8 mouse cellular contexts compared by ENCODE assay signal in the genomic region with DNA sequence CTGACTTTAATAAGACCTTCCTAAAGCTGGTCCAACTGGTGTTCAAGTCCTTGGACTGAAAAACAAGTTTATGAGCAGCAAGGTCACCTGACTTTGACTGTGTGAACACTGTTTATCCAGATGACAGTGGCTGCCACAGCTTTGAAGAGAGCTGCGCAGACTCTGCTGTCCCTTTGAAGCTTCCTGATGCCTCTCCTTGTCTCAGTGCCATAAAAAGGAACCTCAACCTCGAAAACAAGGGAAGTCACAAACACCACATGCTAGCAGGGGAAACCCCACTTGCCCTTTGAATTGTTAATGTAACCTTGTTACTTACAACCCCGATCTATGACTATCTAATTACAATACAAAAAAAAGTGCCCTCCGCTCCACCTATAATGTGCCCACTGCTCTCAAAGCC. TPM values are rescaled to one million over a fixed set of nuclear protein-coding genes. Genes with fewer than 3 reads are reported as not detected.
DNase-seq lines count a peak whose midpoint lies in the region; ATAC-seq and TF ChIP-seq lines count a peak whose summit lies in the region.

No protein-coding gene starts in this region.

- H3K4me1 ChIP-seq in lung, embryonic 14.5 days (ENCODE audit: insufficient read depth) = 0 out of 2 replicates have a peak, but pooled peaks cover 5% of the 10 kb centered on the region
- peaks cover 77% of the 10 kb centered on the region for H3K4me1 ChIP-seq in erythroblast, embryonic 14.5 days (ENCODE audit: control insufficient read depth)
- H3K4me1 ChIP-seq in limb, embryonic 13.5 days = peaks cover 16% of the 10 kb centered on the region
- peaks cover 10% of the 10 kb centered on the region for H3K4me1 ChIP-seq in neural tube, embryonic 14.5 days (ENCODE audit: control insufficient read depth, insufficient read depth, low read length)

- H3K9me3 ChIP-seq in lung, embryonic 14.5 days (ENCODE audit: low read depth, low read length) = no peaks in the 10 kb centered on the region
- peaks cover 10% of the 10 kb centered on the region for H3K9me3 ChIP-seq in erythroblast, embryonic 14.5 days (ENCODE audit: control insufficient read depth, low read length)
- H3K9me3 ChIP-seq in limb, embryonic 13.5 days = no peaks in the 10 kb centered on the region
- no peaks in the 10 kb centered on the region for H3K9me3 ChIP-seq in neural tube, embryonic 14.5 days (ENCODE audit: control insufficient read depth, low read length)

- peak overlapping the region; percentile 95 for H3K4me2 ChIP-seq in lung, embryonic 14.5 days
- H3K4me2 ChIP-seq in limb, embryonic 13.5 days (replicated peaks) = peak overlapping the region; percentile 96
- peak overlapping the region; percentile 96 for H3K4me2 ChIP-seq in neural tube, embryonic 14.5 days (ENCODE audit: low read depth, low read length)

- ATAC-seq in lung, embryonic 14.5 days (ENCODE audit: insufficient read depth) = no peak
- no peak for ATAC-seq in limb, embryonic 13.5 days (ENCODE audit: low FRiP score, low read depth)
- no peak for ATAC-seq in neural tube, embryonic 14.5 days (ENCODE audit: low read depth)
- ATAC-seq in cerebellum, adult (ENCODE audit: insufficient number of reproducible peaks, low FRiP score, low TSS enrichment) = no peak

- peaks cover 46% of the 10 kb centered on the region for H3K36me3 ChIP-seq in lung, embryonic 14.5 days (ENCODE audit: insufficient read depth)
- peaks cover 82% of the 10 kb centered on the region for H3K36me3 ChIP-seq in erythroblast, embryonic 14.5 days (ENCODE audit: control insufficient read depth)
- peaks cover 44% of the 10 kb centered on the region for H3K36me3 ChIP-seq in limb, embryonic 13.5 days
- H3K36me3 ChIP-seq in neural tube, embryonic 14.5 days (ENCODE audit: control insufficient read depth, insufficient read depth, low read length) = peaks cover 15% of the 10 kb centered on the region; the same call in 1 of the 2 replicates

- 81% methylated on average over 4 of the region's 4 CpGs for WGBS in lung, embryonic 14.5 days
- WGBS in limb, embryonic 13.5 days = 66% methylated on average over 4 of the region's 4 CpGs
- WGBS in neural tube, embryonic 14.5 days = 59% methylated on average over 4 of the region's 4 CpGs

- H3K9ac ChIP-seq in lung, embryonic 14.5 days = peak overlapping the region; percentile 94
- H3K9ac ChIP-seq in limb, embryonic 13.5 days = peak overlapping the region; percentile 95
- no peak overlapping the region for H3K9ac ChIP-seq in neural tube, embryonic 14.5 days (replicated peaks; ENCODE audit: low read depth, low read length)

- no peaks in the 10 kb centered on the region for H3K27me3 ChIP-seq in lung, embryonic 14.5 days (ENCODE audit: insufficient read depth, low read length)
- no peaks in the 10 kb centered on the region; the same call in 1 of the 2 replicates for H3K27me3 ChIP-seq in erythroblast, embryonic 14.5 days (ENCODE audit: control insufficient read depth)
- H3K27me3 ChIP-seq in limb, embryonic 13.5 days = no peaks in the 10 kb centered on the region
- no peaks in the 10 kb centered on the region; the same call in 1 of the 2 replicates for H3K27me3 ChIP-seq in neural tube, embryonic 14.5 days (ENCODE audit: control insufficient read depth, insufficient read depth, low read length)

- H3K4me3 ChIP-seq in lung, embryonic 14.5 days (ENCODE audit: low read depth, low read length) = peak overlapping the region; percentile 95
- H3K4me3 ChIP-seq in erythroblast, embryonic 14.5 days (replicated peaks) = peak overlapping the region; percentile 87
- H3K4me3 ChIP-seq in limb, embryonic 13.5 days = peak overlapping the region; percentile 96
- peak overlapping the region; percentile 98 for H3K4me3 ChIP-seq in neural tube, embryonic 14.5 days (ENCODE audit: low read depth, low read length)

- no peak for DNase-seq in lung, embryonic 14.5 days
- no peak for DNase-seq in lung, postnatal 10 days
- no peak for DNase-seq in kidney, postnatal 4 days
- DNase-seq in testis, postnatal 14 days (ENCODE audit: low spot score) = no peak

- H3K27ac ChIP-seq in lung, embryonic 14.5 days (ENCODE audit: low read depth) = no peak overlapping the region
- H3K27ac ChIP-seq in limb, embryonic 13.5 days = no peak overlapping the region
- H3K27ac ChIP-seq in neural tube, embryonic 14.5 days (ENCODE audit: low read depth, low read length) = no peak overlapping the region

- no peak for TF ChIP-seq CTCF in lung, embryonic 14.5 days (IDR thresholded peaks at IDR 0.05; ENCODE audit: low read depth)

RNA-seq across cellular contexts. Expression of gene Ranbp10, which starts 1.6 kb away (rescaled TPM):
- polyA plus RNA-seq in lung, embryonic 14.5 days (2014; fragmentation: Nextera tagmentation; extraction: Ambion mirVana) = 12.2 and 13.8 TPM in 2 replicates
- 24.4 and 25.6 TPM in 2 replicates for polyA plus RNA-seq in erythroblast, embryonic 14.5 days (2012)
- 15.1 and 16.2 TPM in 2 replicates for polyA plus RNA-seq in limb, embryonic 13.5 days (2015; fragmentation: Nextera tagmentation; extraction: Ambion mirVana)
- 13.6 and 14.7 TPM in 2 replicates for polyA plus RNA-seq in neural tube, embryonic 14.5 days (2014; fragmentation: Nextera tagmentation; extraction: Ambion mirVana)

RNA-seq across cellular contexts. Expression of gene Tsnaxip1, which starts 2.0 kb away (rescaled TPM):
- 0.09 and 0.11 TPM in 2 replicates for polyA plus RNA-seq in lung, embryonic 14.5 days (2014; fragmentation: Nextera tagmentation; extraction: Ambion mirVana)
- 0.02 TPM in 1 of 2 replicates, not detected in the other for polyA plus RNA-seq in erythroblast, embryonic 14.5 days (2012)
- polyA plus RNA-seq in limb, embryonic 13.5 days (2015; fragmentation: Nextera tagmentation; extraction: Ambion mirVana) = 0.20 and 0.27 TPM in 2 replicates
- 0.26 and 0.28 TPM in 2 replicates for polyA plus RNA-seq in neural tube, embryonic 14.5 days (2014; fragmentation: Nextera tagmentation; extraction: Ambion mirVana)

RNA-seq across cellular contexts. Expression of gene Cenpt, which starts 27.6 kb away (rescaled TPM):
- polyA plus RNA-seq in lung, embryonic 14.5 days (2014; fragmentation: Nextera tagmentation; extraction: Ambion mirVana) = 41.4 and 46.2 TPM in 2 replicates
- polyA plus RNA-seq in erythroblast, embryonic 14.5 days (2012) = 7.1 and 9.1 TPM in 2 replicates
- 52.1 and 54.6 TPM in 2 replicates for polyA plus RNA-seq in limb, embryonic 13.5 days (2015; fragmentation: Nextera tagmentation; extraction: Ambion mirVana)
- 49.6 and 51.4 TPM in 2 replicates for polyA plus RNA-seq in neural tube, embryonic 14.5 days (2014; fragmentation: Nextera tagmentation; extraction: Ambion mirVana)

RNA-seq across cellular contexts. Expression of gene Thap11, which starts 29.4 kb away (rescaled TPM):
- 62.7 and 70.7 TPM in 2 replicates for polyA plus RNA-seq in lung, embryonic 14.5 days (2014; fragmentation: Nextera tagmentation; extraction: Ambion mirVana)
- polyA plus RNA-seq in erythroblast, embryonic 14.5 days (2012) = 2.8 and 3.4 TPM in 2 replicates
- 79.0 and 83.0 TPM in 2 replicates for polyA plus RNA-seq in limb, embryonic 13.5 days (2015; fragmentation: Nextera tagmentation; extraction: Ambion mirVana)
- 44.1 and 54.1 TPM in 2 replicates for polyA plus RNA-seq in neural tube, embryonic 14.5 days (2014; fragmentation: Nextera tagmentation; extraction: Ambion mirVana)

RNA-seq across cellular contexts. Expression of gene Nutf2, which starts 34.9 kb away (rescaled TPM):
- 317 and 347 TPM in 2 replicates for polyA plus RNA-seq in lung, embryonic 14.5 days (2014; fragmentation: Nextera tagmentation; extraction: Ambion mirVana)
- 8.1 and 9.1 TPM in 2 replicates for polyA plus RNA-seq in erythroblast, embryonic 14.5 days (2012)
- polyA plus RNA-seq in limb, embryonic 13.5 days (2015; fragmentation: Nextera tagmentation; extraction: Ambion mirVana) = 253 and 274 TPM in 2 replicates
- polyA plus RNA-seq in neural tube, embryonic 14.5 days (2014; fragmentation: Nextera tagmentation; extraction: Ambion mirVana) = 141 and 176 TPM in 2 replicates
